Mouse (Mus musculus) inflammation-experienced regulatory T-cells, adult 16 weeks (primary cell): ENCODE data around the gene Rnf40. TPM values are rescaled to one million over a fixed set of nuclear protein-coding genes. Genes with fewer than 3 reads are reported as not detected.

ENCODE experiments used
- polyA plus RNA-seq: library from polyadenylated mRNA; unstranded; fragments of 100-300 nt; shearing (Covaris generic); gene quantifications from one replicate; pipeline ENCODE4 v1.2.1, GENCODE M21; 2017

Gene Rnf40
- 171 TPM for polyA plus RNA-seq

GRCm38 (mm10) chr7:127588011-127588871 is at the start of gene Rnf40, which contains the start of gene Ccdc189:
Rnf40 (plus strand) TSS chr7:127588767.
Ccdc189 (minus strand) TSS chr7:127588595.

DNA sequence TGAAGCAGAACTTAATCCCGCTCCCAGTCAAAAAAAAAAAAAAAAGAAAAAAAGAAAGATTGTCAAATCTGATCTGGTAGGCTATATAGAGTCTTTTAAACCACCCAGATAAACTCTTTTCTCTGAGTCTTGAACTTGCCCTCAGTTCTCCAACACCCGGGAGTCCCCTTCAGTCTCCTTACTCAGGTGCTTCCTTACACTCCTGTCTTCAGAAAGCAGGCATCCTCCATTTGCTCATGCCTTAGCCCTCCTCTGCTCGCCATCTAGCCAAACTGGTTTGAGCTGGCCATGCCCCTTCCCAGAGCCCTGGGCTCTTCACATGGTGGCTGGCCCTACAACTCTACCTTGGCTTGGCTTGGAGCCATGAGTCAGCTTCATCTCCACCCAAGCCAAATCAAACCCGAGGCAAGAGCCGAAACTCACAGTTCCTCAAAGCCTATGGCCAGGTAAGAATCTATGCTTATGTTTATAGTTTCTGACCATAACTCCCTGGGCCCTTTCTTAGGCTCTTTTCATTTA is 27.2 kb upstream of the Rnf40 start, which contains the start of gene Tmem265:
TSS of gene Tmem265 (plus strand) at position 51 of the 519 bp plus-strand sequence.

DNA sequence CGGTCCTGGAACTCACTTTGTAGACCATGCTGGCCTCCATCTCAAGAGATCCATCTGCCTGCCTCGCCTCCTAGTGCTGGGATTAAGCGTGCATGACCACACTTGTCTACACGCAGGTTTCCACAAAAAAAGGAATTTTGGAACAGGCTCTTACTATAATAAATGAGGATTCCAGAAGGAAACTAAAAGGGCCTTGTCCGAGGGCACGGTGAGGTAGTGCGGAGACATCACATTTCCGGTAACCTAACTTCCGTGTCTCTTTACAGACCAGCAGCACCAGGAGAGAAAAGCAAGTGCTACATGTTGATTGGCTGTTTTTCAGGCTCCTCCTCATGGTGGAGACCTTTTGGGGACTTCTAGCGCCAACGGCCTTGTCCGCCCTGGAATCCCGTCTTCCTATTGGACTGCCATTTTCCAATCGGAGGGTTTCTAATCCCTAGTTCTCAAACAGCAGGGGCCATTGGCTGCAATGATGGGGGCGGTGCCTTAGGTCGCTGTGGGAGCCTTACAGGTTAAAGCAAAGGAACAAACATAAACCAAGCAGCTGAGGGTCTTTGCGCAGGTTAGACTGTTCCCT is 15.6 kb upstream of the Rnf40 start, which contains the start of gene Phkg2:
TSS of gene Phkg2 (plus strand) at position 446 of the 577 bp plus-strand sequence.

DNA sequence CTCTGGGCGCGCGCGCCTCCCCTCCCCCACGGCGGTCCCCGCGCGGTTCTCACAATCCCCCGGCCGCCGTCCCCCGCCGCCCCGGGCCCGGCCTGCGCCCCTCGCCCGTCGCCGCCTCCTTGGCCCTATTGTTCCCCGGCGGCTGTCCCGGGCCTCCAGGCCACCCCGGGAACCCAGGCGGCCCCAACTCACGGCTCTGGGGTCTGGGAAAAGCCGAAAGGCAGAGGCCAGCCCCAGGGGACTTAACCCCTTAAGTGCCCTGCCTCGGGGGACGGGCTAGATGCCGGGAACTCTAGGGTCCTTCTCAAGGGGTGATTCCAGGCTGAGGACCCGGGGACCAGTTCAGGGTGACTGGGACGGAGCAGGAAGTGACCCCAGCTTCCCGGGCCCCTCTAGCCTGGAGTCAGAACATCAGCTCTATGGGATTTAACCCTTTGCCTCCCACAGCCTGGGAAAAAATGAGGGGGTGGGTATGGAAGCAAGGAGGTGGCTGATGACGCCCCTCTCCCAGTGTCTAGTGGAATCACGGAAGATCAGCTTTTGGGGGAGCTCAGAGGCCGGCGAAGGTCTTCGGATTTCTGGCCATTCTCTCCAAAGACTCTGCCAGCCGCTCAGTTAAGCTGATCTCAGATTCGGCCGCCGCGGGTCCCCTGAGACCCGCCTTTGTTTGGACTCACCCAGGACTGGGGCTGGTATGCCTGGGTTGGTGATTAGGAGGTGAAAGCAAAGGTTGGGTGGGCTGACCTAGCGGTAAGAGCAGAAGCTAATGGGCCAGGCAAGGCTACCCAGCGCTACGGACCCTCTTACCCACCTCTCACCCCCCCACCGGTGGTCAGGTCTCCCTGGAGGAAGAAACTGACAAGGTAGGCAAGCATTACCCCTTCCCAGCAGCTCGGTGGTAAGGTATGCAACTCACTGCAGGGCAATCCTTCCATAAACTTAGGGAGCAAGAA is 26.6 kb downstream of the Rnf40 start, which contains the start of gene Zfp629:
TSS of gene Zfp629 (minus strand) at position 907 of the 953 bp plus-strand sequence.

Other genes with a start within 250 kb of the Rnf40 start
- 0.49 TPM for gene Zfp768, start 243.2 kb upstream of the Rnf40 start, polyA plus RNA-seq
- gene Zfp747, start 212.7 kb upstream of the Rnf40 start, polyA plus RNA-seq, result 20.8 TPM
- gene 9130019O22Rik, start 201.6 kb upstream of the Rnf40 start, polyA plus RNA-seq, result 9.6 TPM
- 7.4 TPM for gene E430018J23Rik, start 195.1 kb upstream of the Rnf40 start, polyA plus RNA-seq
- gene Zfp764, start 181.9 kb upstream of the Rnf40 start, polyA plus RNA-seq, result 15.9 TPM
- 52.8 TPM for gene Zfp688, start 166.7 kb upstream of the Rnf40 start, polyA plus RNA-seq
- 10.1 TPM for gene Zfp689, start 139.6 kb upstream of the Rnf40 start, polyA plus RNA-seq
- gene Prr14, start 129.2 kb upstream of the Rnf40 start, polyA plus RNA-seq, result 156 TPM
- gene Fbrs, start 109.6 kb upstream of the Rnf40 start, polyA plus RNA-seq, result 9.0 TPM
- 85.5 TPM for gene Srcap, start 76.8 kb upstream of the Rnf40 start, polyA plus RNA-seq
- 9.0 TPM for gene Gm42715, start 69.2 kb upstream of the Rnf40 start, polyA plus RNA-seq
- gene Tmem265, start 27.4 kb upstream of the Rnf40 start, polyA plus RNA-seq, result 12.7 TPM
- 100 TPM for gene Phkg2, start 15.4 kb upstream of the Rnf40 start, polyA plus RNA-seq
- gene Ccdc189, start 172 bp upstream of the Rnf40 start, polyA plus RNA-seq, result 0.95 TPM
- gene Zfp629, start 27.0 kb downstream of the Rnf40 start, polyA plus RNA-seq, result 1.1 TPM
- gene Bcl7c, start 120.2 kb downstream of the Rnf40 start, polyA plus RNA-seq, result 19.5 TPM
- not detected for gene Ctf1, start 124.0 kb downstream of the Rnf40 start, polyA plus RNA-seq
- not detected for gene Ctf2, start 143.4 kb downstream of the Rnf40 start, polyA plus RNA-seq
- 1.3 TPM for gene Fbxl19, start 155.8 kb downstream of the Rnf40 start, polyA plus RNA-seq
- gene Orai3, start 181.0 kb downstream of the Rnf40 start, polyA plus RNA-seq, result 38.5 TPM
- gene Setd1a, start 187.9 kb downstream of the Rnf40 start, polyA plus RNA-seq, result 1.2 TPM
- not detected for gene Gm49388, start 196.8 kb downstream of the Rnf40 start, polyA plus RNA-seq
- 4.5 TPM for gene Hsd3b7, start 211.8 kb downstream of the Rnf40 start, polyA plus RNA-seq
- 167 TPM for gene Stx4a, start 235.5 kb downstream of the Rnf40 start, polyA plus RNA-seq
- gene Stx1b, start 235.8 kb downstream of the Rnf40 start, polyA plus RNA-seq, result not detected